Mouse (Mus musculus) brain, adult 2 months (tissue): ENCODE measurements around the gene Tipin.
"Not testable (repeated sequence)": the region's sequence is repeated elsewhere in the genome, so short reads cannot be mapped to it uniquely, and the experiment has no call there.

Experiments used
- DNase-seq: peaks from one replicate; pipeline ENCODE4 v3.0.0; 2011; ENCODE audit warnings: low read depth, low spot score

Gene Tipin

GRCm38 (mm10) chr9:64271249-64271648 is 10.1 kb upstream of the Tipin start:
- no peak for DNase-seq

DNA sequence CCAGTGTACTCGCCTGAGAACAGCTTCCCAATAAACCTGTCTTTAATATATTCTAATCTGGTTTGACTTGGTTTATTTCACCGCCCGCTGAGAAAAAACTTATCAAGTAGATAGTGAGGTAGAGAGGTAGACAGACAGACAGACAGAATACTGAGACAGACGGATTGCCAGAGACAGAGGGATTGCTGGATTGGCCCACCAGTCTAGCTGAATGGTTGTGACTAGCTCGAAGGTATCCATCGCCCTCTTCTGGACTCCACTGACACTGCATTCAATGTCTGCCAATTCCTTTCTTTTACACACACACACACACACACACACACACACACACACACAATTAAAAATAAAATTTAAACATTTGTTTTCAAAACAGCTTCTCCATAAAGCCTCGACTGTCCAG is 8.8 kb upstream of the Tipin start:
- DNase-seq: peak; percentile 82

GRCm38 (mm10) chr9:64273757-64274156 is 7.6 kb upstream of the Tipin start:
- peak; percentile 74 for DNase-seq

DNA sequence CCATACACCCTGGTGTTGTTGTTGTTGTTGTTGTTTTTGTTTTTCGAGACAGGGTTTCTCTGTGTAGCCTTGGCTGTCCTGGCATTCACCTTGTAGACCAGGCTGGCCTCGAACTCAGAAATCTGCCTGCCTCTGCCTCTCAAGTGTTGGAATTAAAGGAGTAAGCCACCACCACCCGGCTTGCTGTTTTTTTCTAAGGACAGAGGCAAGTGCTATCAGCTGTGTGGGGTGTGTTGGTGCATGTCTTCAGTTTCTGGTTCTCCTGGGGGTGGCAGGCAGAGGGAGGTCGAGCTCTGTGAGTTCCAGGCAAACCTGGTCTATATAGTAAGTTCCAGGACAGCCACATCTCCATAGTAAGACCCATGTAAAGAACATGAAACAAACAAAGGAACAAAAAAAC is 7.1 kb upstream of the Tipin start:
- DNase-seq: no peak

- DNase-seq: no peak
These were observed 6.5 kb upstream of the Tipin start for GRCm38 (mm10) chr9:64274919-64275318.

DNA sequence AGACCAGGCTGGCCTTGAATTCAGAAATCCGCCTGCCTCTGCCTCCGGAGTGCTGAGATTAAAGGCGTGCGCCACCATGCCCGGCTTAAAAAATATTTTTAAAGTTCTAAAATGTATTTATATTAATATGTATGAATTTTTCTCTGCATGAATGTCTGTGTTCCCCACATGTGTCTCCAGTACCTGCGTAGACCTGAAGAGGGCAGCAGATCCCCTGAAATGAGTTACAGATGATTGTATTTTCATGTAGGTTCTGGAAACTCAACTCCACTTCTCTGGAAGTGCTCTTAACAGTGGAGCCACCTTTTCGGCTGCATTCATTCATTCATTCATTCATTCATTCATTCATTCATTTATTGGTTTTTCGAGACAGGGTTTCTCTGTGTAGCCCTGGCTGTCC is 3.7 kb upstream of the Tipin start:
- peak; percentile 72 for DNase-seq

GRCm38 (mm10) chr9:64278665-64279310 is 2.6 kb upstream of the Tipin start:
- DNase-seq: no peak

GRCm38 (mm10) chr9:64281781-64282178 is 399 bp downstream of the Tipin start:
- no peak for DNase-seq

- no peak for DNase-seq
These were observed 1.1 kb downstream of the Tipin start for GRCm38 (mm10) chr9:64282404-64282987.

DNA sequence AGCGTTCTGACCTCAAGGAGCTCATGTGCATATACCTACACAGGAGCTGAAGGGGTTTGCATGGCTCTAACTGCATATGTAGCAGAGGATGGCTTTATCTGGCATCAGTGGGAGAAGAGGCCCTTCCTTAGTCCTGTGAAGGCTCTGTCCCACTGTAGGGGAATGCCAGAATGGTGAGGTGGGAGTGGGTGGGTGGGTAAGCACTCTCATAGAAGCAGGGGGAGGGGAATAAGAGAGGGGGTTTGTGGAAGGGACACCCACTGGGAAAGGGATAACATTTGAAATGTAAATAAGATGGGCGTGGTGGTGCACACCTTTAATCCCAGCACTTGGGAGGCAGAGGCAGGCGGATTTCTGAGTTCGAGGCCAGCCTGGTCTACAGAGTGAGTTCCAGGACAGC is 21.7 kb downstream of the Tipin start:
- DNase-seq: not testable (repeated sequence)

- DNase-seq: peak; percentile 10
These were observed 25.3 kb downstream of the Tipin start for GRCm38 (mm10) chr9:64306476-64307312.

DNA sequence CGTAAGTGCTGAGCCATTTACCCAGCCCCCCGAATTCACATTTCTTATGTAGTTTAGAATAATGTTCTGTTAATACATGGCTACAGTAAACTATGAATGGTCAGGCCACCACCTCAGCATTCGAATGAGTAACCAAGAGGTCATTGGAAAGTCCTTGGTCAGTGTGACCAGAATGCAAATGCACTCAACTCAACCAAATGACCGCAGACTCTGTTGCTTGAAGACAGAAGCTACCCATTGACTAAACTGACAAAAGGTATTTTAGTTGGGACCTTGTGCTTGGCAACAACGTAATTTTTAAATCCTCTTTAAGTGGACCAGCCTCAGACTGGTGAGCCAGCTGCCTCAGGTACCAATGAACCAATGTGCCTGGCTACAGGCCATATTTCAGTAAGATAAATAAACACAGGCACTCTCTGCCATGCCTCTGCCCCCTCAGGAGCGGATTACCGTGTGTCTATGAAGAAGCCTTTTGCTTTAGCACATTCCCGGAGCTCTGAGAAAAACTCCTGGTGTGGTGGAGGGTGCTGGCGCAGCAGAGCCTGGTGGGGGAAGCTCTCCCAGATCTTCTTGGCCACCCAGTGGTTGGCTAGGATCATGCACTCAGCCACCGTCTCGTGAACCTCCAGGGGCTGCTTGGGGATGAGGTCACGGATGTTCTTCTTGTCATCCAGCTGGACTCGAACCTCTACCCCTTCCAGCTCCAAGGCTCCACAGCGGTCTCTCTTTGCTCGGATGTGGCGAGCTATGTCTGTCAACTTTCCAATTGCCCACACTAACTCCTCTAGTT is 29.8 kb downstream of the Tipin start:
- DNase-seq: peak; percentile 8

DNA sequence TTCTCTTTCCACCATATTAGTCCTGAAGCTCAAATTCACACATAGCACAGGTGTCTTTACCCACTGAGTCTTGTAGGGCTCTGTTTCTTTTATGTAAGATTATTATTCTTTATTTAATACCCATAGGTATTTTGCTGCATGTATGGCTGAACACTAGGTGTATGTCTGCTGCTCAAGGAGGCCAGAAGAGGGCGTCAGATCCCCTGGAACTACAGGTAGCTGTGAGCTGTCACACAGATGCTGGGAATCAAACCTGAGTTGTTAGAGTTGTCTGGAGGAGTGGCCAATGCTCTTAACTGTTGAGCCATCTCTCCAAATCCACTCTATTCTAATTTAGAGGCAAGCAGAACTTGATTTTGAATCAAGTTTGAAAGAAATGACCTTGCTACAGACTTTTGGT is 30.7 kb downstream of the Tipin start:
- peak; percentile 19 for DNase-seq

GRCm38 (mm10) chr9:64314696-64315095 is 33.3 kb downstream of the Tipin start:
- no peak for DNase-seq

GRCm38 (mm10) chr9:64316986-64317385 is 35.6 kb downstream of the Tipin start:
- no peak for DNase-seq

DNA sequence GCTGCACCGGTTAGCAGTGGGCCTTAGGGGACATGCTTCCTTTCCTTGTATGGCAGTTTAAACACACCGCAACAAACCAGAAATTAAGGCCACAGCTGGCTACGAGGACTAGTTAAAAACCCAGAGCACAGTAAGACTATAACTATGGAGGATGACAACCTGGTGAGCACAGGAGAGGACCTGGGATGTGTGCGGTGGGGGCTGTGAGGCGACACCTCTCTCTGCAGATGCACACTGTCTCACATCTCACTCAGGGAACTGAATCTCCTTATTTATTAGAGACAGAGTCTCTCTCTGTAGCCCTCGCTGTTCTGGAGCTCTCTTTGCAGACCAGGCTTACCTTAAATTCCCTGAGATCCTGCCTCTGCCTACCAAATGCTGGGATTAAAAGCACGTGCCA is 42.6 kb downstream of the Tipin start:
- no peak for DNase-seq

DNA sequence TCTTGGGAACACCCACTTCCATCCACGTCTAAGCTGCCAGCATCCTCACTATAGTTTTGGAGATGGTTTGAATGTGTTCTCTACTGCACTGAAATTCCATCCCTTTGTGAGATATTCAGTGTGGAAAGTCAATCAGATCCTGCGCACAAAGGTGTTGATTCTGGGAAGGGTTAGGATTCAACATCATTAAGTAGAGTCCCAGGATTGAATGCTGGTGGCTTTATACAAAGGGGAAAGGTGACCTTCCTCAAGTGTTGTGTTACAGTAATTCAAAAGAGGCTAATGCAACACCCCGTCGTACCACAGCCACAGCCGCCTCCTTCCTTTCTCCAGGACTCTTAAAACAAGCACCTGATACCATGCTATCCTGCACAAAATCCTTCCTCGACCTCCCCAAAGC is 54.4 kb downstream of the Tipin start:
- no peak for DNase-seq

- DNase-seq: peak; percentile 18
These were observed 58.0 kb downstream of the Tipin start for GRCm38 (mm10) chr9:64339361-64339760.

GRCm38 (mm10) chr9:64340351-64341253 is 59.2 kb downstream of the Tipin start:
- DNase-seq: peak; percentile 91

- no peak for DNase-seq
These were observed 59.8 kb downstream of the Tipin start, which contains the start of gene Dis3l for GRCm38 (mm10) chr9:64341254-64341566. Gene Dis3l, minus strand, starts transcription at chr9:64341288.

DNA sequence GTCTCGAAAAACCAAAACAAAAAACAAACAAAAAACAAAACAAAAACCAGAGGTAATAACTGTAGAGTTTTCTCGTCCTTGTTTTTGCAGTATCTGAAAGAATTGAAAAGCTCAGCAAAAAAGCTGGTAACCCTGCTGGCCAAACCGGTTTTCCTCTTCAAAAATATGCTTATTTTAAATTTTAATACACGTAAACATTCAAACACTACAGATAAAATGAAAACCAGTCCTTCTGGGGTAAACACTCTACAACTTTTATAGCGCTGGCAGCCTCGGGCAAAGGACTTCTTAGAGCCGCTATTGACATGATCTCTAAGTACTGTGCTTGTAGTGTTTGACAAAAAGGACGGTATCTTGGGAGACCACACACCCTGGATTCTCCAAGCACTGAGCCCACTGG is 60.3 kb downstream of the Tipin start:
- no peak for DNase-seq
